Mouse (Mus musculus) neutrophil, adult 5-6 weeks (primary cell): ENCODE measurements around the gene Vmn1r21. TPM values are rescaled to one million over a fixed set of nuclear protein-coding genes. Genes with fewer than 3 reads are reported as not detected.
"Not testable (repeated sequence)": the region's sequence is repeated elsewhere in the genome, so short reads cannot be mapped to it uniquely, and the experiment has no call there.

Source experiments
- ATAC-seq: fragments of 151-379, 151-347 bp; 2 replicates; pipeline ENCODE4 v1.8.0; 2017; ENCODE audit warnings: mild to moderate bottlenecking, moderate TSS enrichment; ENCODE audit not compliant: insufficient number of reproducible peaks, poor library complexity, low FRiP score, severe bottlenecking; ENCODE audit errors: extremely low read depth
- total RNA-seq: library from RNA; stranded (forward); fragments of 200-1000 nt; gene quantifications from 2 replicates; pipeline ENCODE4 v1.2.3, GENCODE M21; 2017

The Vmn1r21 gene
- total RNA-seq = not detected in 2 replicates

DNA sequence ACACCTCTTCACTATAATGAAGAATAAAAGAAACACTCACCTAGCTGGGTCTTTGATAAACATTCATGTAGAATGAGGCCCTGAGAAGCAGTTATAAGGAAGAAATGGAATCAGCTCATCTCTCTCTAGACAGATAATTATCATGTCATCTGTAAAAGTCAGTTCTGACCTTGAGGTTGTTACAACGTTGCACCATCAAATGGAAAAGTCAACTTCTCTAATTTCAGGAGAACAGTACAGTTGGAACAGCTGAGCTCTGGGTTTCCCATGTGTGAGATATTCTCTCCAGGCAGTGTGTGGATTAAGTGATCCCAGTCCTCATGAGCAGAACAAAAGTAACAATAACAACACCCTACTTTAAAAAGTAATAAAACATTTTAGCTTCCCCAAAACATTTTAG lies at the start of gene Vmn1r21:
TSS of gene Vmn1r21 (minus strand) at position 58 of the 400 bp plus-strand sequence.
- ATAC-seq = no peak

DNA sequence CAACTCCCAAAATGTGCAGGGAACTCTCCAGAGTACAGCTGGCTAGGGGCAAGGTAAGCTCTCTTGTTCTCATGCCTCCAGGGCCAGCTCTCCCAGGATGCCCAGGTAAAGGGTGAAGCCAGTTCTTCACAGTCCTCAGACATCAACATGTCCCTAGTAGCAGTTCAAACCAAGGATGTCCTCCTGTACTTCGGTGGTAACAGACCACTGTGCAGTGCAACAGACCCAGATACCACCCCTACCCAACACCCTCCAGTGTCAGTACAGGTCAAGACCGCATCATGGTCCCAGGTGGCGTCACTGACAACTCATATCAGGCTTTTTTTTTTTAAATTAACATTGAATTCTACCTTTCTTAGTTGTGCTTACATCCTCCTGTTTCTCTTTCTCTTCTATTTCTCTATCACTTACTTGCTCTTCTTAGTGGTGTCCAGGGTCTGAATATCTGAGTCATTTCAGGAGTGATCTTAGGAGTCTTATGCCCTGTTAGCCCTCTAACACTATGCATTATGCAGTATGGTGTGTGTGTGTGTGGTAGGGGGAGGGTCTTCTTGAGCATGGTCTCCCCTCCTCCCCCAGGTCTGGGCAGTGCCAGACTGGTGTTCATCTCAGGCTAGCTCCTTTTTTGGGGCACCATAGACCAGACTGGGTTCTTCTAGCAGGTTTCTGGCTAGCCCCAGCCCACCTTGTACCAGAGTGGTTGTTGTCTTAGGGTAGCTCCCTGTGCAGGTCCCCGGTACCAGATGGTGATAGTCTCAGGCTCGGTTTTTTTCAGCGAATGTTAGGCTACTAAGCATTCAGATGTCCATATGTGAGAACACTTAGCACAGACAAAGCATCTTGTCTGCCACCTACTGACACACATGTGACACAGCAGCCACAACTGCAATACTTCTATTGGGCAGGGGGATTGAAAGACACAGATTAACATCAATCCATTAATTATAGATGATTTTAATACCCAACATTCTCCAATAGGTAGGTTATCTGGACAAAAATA lies 9.2 kb upstream of the Vmn1r21 start:
- ATAC-seq = peak; percentile 85

DNA sequence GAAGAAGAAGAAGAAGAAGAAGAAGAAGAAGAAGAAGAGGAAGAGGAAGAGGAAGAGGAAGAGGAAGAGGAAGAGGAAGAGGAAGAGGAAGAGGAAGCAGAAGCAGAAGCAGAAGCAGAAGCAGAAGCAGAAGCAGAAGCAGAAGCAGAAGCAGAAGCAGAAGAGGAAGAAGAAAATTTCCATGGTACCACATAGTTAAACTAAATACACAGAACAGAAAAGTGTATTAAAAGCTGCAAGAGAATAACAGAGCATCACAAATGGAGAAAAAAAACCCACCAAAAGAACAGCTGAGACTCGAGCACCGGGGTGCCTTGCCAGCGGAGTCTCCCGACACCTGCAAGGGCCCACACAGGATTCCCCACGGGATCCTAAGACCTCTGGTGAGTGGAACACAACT lies 1.0 kb upstream of the Vmn1r21 start:
- ATAC-seq = not testable (repeated sequence)

DNA sequence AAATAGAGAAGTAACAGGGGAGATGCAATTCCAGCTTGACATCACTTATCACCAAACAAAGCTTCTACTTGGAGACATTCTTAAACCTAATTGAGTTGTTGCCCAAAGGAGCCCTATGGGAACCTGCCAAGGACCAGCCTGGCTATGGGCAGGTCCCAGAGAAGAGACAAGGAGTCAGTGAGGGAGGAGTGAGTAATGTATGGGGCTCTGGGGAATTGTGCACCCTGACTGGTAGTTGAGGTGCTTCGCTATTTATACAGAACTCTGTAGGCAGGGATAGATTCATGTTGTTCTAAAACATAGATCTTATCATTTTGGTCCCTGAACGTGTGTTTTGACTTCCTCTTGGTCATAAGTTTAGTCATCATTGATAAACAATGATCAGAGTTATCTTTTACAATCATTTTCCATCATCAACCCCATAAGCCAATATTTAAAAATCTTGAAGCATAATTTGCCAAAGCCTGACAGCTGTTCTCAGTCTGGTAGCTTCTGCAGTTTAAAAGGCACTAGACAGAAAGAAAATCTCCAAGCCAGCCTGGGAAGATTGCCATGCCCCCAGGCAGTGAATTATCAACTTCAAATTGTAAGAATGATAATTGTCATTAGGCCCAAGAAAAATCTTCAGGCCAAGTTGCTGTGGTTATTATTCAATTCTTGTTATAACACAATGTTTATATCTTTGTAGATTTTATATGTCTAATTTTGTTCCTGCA lies 10.3 kb downstream of the Vmn1r21 start:
- ATAC-seq = no peak

- no peak for ATAC-seq
These were observed 24.9 kb downstream of the Vmn1r21 start for GRCm38 (mm10) chr6:57825259-57825715.

DNA sequence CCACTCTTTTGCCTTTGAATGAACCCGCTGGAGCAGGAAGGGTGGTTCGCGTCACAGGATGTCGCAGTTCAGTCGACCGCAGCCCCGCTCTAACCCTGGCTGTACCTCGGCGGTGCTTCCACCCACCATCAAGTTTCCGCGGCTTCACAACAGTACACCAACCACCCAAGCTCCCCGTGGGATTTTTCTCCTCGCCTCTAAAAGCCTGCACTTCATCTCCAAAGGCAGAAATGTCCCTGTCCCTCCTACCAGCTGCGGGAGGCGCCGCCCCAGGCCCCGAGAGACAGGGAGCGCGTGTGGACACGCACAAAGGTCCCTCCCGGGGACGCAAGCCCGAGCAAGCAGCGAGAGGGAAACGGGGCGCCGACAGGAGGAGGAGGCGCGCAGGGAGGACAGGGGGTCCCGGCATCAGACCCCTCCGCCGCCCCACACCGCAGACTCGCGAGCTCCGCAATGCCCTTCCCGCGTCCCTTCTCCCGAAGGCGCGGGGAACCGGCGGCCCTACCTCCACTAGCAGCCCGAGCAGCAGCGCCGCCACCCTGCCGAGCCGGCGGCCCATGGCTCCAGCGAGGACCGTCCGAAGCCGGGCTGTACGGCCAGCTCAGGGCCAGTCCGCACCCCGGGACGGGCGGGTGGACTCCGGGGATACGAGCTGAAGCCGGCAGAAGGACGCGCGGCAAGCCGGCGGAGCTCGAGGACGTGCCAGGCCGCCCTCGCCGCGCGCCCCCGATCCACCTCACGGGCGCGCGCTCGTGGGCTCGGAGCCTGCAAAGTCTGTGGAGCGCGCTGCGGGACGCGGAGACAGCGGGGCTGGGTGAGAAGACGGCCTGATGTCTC lies 25.5 kb downstream of the Vmn1r21 start, which contains the start of gene Vopp1:
TSS of gene Vopp1 (minus strand) at position 738 of the 837 bp plus-strand sequence.
- ATAC-seq = peak; percentile 89

GRCm38 (mm10) chr6:57823461-57823860 lies 26.7 kb downstream of the Vmn1r21 start:
- no peak for ATAC-seq

DNA sequence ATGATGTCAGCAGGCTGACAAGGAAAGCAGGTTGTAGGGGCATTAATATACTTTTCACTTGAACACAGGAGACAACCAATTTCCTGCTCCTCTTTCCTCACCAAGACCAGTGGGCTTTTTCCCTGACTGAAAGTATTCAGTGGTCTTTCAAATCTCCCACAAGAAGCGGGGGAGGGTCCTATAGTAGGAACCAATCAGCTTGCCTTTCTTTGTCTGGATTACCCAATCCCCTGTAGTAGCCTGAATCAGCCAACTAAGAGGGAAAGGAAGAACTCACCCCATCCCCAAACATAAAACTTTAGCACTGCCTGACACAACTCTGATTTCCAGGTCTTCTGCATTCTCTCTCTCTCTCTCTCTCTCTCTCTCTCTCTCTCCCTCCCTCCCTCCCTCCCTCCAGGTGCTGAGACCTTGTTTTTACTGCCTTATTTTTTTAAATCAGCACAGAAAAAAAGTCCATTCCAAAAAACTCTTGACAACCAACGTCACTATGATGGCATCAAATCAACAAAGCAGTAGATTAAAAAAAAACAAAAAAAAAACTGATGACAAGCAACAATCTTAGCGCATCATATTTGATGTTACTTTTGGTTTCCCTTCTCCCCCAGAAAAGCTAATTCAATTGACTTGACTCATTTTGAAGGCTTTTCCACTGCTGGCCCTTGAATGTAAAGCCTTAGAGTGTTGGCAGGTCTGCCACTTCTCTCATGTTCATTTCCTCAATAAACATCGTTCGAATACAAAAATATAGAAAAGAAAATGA lies 27.3 kb downstream of the Vmn1r21 start:
- ATAC-seq = no peak

- no peak for ATAC-seq
These were observed 35.7 kb downstream of the Vmn1r21 start for GRCm38 (mm10) chr6:57814436-57814940.

DNA sequence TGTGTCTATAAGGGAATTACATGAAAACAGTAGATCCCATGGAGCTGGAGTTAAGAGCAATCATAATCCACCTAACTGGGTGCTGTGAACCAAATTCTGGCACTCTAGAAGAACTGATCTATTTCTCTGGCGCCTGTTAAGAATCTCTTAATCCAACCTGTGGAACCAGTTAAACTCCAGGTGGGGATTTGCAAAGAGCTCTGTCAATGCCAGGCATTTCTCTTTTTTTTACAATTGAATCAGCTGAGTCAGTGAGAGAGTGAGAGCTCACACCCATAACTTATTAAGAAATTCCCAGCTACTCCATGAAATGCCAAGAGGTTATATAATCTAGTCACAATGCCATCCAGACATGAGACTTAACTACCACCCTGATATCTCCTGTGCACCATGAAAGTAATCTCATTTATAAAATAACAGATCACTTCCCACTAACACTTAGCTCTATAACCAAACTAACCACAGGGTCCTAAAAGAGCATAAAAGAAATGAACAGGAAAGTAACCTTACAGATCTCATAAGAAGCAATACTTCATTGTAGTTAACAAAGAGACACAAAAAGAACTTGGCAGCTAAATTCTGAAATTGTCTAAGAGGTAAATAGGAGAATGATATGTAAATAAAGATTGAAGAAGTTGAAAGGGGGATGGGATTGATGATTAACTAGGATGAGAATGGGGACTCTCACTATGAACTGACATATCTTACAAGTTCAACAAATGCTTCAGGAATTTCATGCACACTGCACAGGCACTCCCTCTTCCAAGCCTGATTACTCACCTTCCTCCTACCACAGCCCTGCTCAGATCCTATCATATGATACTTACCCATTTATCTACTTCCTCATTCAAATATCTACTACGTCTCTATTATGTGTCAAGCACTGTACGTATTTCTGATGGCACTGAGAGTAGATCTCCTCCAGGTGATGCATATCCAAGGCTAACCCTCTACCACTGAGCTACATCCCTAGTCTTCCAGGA lies 38.1 kb downstream of the Vmn1r21 start:
- peak; percentile 46; the same call in 1 of the 2 replicates for ATAC-seq

GRCm38 (mm10) chr6:57805218-57806069 lies 44.7 kb downstream of the Vmn1r21 start:
- ATAC-seq = no peak

DNA sequence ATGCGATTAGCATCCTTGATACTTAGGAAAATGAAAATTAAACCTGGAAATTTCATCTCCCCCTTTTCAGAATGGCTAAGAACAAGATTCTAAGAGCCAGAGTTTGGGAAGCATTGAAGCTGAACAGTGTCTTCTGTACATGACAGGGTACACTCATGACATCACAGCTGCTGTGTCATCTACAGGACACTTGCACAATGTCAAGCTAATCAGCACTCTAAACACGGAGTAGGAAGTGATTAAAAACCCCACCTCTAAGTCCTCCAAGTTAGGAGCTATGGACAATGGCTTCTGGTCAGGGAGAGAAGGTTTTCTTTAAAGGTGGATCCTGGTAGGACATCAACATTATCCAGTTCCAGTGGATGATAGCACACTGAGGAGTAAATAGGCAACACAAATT lies 47.0 kb downstream of the Vmn1r21 start:
- peak; percentile 97 for ATAC-seq

- ATAC-seq = no peak
These were observed 51.2 kb downstream of the Vmn1r21 start for GRCm38 (mm10) chr6:57798986-57799385.

GRCm38 (mm10) chr6:57796853-57797423 lies 53.2 kb downstream of the Vmn1r21 start:
- no peak for ATAC-seq

- peak; percentile 60 for ATAC-seq
These were observed 54.3 kb downstream of the Vmn1r21 start for GRCm38 (mm10) chr6:57795835-57796234.
